Mouse (Mus musculus): ENCODE data around the gene Sympk. TPM values are rescaled to one million over a fixed set of nuclear protein-coding genes. Genes with fewer than 3 reads are reported as not detected.

Sympk gene
- polyA plus RNA-seq, 1 experiment from 2014 or later, result 26.3 TPM

DNA sequence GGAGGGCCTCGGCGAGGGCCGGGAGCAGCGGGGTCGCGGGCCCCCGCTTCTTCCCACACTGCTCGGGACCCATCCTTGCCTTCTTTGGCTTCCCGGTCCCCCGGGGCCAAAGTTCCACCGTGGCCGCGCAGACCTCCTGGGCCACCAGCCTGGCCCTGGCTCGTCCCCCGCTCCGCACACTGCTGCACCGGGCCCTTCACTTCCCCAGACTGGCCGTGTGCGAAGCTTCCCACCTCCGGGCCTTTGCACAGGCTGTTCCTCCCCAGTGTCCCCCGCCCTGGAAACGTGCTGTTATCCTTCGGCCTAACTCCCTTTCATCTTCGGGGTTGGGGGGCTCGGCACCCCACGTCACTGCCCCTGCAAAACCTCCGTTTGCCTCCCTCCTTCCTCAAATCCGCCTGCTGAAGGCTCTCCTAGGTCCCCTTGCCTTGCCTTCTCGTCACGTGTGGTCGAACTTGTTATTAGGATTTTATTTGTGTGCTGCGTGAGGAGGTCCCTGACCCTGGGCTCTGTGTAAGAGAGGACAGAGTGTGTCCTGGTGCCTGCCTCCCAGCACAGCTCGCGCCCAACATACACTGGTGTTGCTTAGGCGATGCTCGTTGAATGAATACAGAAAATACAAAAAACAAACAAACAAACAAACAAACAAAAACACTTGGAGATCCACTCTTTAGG, 541 bp downstream of the Sympk start:
- ATAC-seq (replicated peaks; ENCODE audit: low FRiP score) (peak; percentile 60), DNase-seq (ENCODE audit: low spot score) (no peak)
- Histone ChIP-seq H3K36me3 (ENCODE audit: control insufficient read depth, insufficient read depth, low read length) (peaks cover 11% of the 10 kb centered on the region), H3K9me3 (ENCODE audit: control insufficient read depth, low read length) (no peaks in the 10 kb centered on the region), H3K4me3 (ENCODE audit: low read depth, low read length) (peak overlapping the region; percentile 98), H3K9ac (ENCODE audit: low read depth, low read length) (peak overlapping the region; percentile 95), H3K4me2 (peak overlapping the region; percentile 96), H3K27ac (ENCODE audit: low read depth, low read length) (peak overlapping the region; percentile 62; the same call in 1 of the 2 replicates), H3K27me3 (replicated peaks; ENCODE audit: control insufficient read depth, insufficient read depth, low read length) (peaks cover 34% of the 10 kb centered on the region), H3K4me1 (replicated peaks; ENCODE audit: control insufficient read depth, insufficient read depth, low read length) (peaks cover 22% of the 10 kb centered on the region)
- WGBS, result 2% methylated on average over 36 of the region's 36 CpGs

DNA sequence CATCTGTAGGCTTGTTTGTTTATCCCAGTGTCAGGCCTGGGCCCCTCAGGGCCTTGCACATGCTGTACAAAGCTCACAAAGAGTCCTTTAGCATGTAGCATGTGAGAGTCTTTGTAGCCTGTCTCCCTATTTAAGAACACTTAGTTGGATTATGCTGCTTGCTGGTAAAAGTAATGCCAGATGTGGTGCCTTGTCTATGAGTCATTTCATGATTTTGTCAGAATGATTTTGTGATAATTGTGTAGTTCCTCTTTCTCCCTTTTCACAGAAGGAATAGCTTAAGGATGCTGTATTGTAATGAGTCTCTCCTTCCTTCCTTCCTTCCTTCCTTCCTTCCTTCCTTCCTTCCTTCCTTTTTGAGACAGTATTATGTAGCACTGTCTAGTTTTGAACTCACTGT, 3.9 kb downstream of the Sympk start:
- no peak overlapping the region for H3K4me3 ChIP-seq (ENCODE audit: low read depth, low read length)
- ATAC-seq (replicated peaks; ENCODE audit: low FRiP score) (no peak), DNase-seq (ENCODE audit: low spot score) (no peak)
- no peak overlapping the region for H3K9ac ChIP-seq (ENCODE audit: low read depth, low read length)
- H3K4me1 ChIP-seq (replicated peaks; ENCODE audit: control insufficient read depth, insufficient read depth, low read length), result peaks cover 22% of the 10 kb centered on the region
- no peaks in the 10 kb centered on the region for H3K9me3 ChIP-seq (ENCODE audit: control insufficient read depth, low read length)
- H3K27ac ChIP-seq (ENCODE audit: low read depth, low read length), result no peak overlapping the region
- no peak overlapping the region for H3K4me2 ChIP-seq
- H3K36me3 ChIP-seq (ENCODE audit: control insufficient read depth, insufficient read depth, low read length), result peaks cover 34% of the 10 kb centered on the region
- H3K27me3 ChIP-seq (replicated peaks; ENCODE audit: control insufficient read depth, insufficient read depth, low read length), result peaks cover 7% of the 10 kb centered on the region

DNA sequence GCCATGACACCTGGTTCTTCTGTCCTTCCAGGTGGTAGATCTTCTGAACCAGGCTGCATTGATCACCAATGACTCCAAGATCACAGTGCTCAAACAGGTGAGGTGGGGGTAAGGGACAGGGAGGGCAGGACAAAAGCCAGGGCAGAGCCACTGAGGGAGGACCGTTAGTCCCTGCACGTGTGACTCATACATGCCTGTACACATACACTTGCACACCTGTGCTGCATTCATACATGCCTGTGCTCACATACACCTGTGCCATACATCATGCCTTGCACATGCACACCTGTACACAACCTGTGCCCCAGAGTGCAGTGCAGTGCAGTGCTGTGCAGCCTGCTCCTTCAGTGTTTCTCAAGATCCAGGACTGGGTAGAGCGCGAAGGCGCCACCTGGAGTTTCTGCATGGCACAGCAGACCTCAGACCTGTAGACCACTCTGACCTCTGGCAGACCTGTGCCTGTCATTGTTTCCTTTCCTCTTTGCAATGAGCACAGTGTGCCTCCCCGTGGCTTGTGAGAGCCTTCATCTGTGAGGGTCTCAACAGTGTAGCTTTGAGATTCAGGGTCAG, 5.0 kb downstream of the Sympk start:
- 67% methylated on average over 6 of the region's 6 CpGs for WGBS

DNA sequence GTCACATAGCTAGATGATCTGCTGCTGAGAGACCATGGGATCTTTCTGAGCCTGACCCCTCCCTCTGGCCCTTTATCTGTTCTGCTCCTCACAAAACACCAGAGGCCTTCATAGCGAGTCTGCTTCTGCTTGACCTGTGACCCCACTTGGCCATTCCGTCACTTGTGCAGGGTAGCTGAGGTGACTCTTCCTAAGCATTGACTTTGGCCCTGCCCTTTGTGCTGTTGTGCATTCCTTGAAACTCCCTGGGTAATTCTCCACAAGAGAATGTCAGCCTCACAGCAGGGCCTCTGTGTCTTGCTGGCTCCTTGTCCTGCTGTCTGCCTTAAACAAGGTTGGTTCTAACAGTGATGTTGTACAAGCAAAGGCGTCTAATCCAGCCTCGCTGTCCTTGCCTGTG, 7.5 kb downstream of the Sympk start:
- Histone ChIP-seq H3K4me2 (no peak overlapping the region), H3K4me1 (replicated peaks; ENCODE audit: control insufficient read depth, insufficient read depth, low read length) (peaks cover 3% of the 10 kb centered on the region), H3K9me3 (ENCODE audit: control insufficient read depth, low read length) (no peaks in the 10 kb centered on the region), H3K27ac (ENCODE audit: low read depth, low read length) (no peak overlapping the region), H3K4me3 (ENCODE audit: low read depth, low read length) (no peak overlapping the region), H3K36me3 (ENCODE audit: control insufficient read depth, insufficient read depth, low read length) (peaks cover 61% of the 10 kb centered on the region), H3K9ac (ENCODE audit: low read depth, low read length) (no peak overlapping the region), H3K27me3 (replicated peaks; ENCODE audit: control insufficient read depth, insufficient read depth, low read length) (no peaks in the 10 kb centered on the region)
- DNase-seq (ENCODE audit: low spot score), result no peak
- ATAC-seq (replicated peaks; ENCODE audit: low FRiP score), result no peak
- 84% methylated on average over 4 of the region's 4 CpGs for WGBS

More for the DNA sequence above, 5.0 kb downstream of the Sympk start:
- no peak overlapping the region for H3K9ac ChIP-seq (ENCODE audit: low read depth, low read length)
- H3K36me3 ChIP-seq (ENCODE audit: control insufficient read depth, insufficient read depth, low read length), result peaks cover 41% of the 10 kb centered on the region
- peak; percentile 55 for ATAC-seq (replicated peaks; ENCODE audit: low FRiP score)
- peaks cover 16% of the 10 kb centered on the region for H3K4me1 ChIP-seq (replicated peaks; ENCODE audit: control insufficient read depth, insufficient read depth, low read length)
- H3K27me3 ChIP-seq (replicated peaks; ENCODE audit: control insufficient read depth, insufficient read depth, low read length), result no peaks in the 10 kb centered on the region
- no peak overlapping the region for H3K4me3 ChIP-seq (ENCODE audit: low read depth, low read length)
- DNase-seq (ENCODE audit: low spot score), result no peak
- no peak overlapping the region for H3K4me2 ChIP-seq
- H3K27ac ChIP-seq (ENCODE audit: low read depth, low read length), result no peak overlapping the region
- no peaks in the 10 kb centered on the region for H3K9me3 ChIP-seq (ENCODE audit: control insufficient read depth, low read length)

DNA sequence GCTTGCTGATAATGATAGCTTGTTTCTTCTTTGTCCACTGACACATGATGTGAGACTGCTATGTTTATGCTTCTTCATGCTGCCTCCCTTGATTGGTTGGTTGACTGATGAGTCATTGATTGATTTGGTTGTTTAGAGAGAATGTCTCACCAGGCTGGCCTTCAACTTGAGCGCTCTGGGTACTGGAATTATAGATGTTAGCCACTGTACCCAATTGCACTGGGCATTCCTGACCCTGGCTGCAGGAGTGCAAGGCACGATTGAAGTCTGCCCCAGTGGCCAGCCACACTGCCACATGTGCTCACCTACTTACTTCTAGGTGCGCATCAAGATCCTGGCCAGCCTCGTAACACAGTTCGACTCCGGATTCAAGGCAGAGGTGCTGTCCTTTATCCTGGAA, 20.4 kb downstream of the Sympk start:
- H3K9me3 ChIP-seq (ENCODE audit: control insufficient read depth, low read length), result no peaks in the 10 kb centered on the region
- no peak for DNase-seq (ENCODE audit: low spot score)
- H3K27me3 ChIP-seq (replicated peaks; ENCODE audit: control insufficient read depth, insufficient read depth, low read length), result no peaks in the 10 kb centered on the region
- no peaks in the 10 kb centered on the region for H3K4me1 ChIP-seq (replicated peaks; ENCODE audit: control insufficient read depth, insufficient read depth, low read length)
- WGBS, result 96% methylated on average over 6 of the region's 6 CpGs
- no peak overlapping the region for H3K27ac ChIP-seq (ENCODE audit: low read depth, low read length)
- no peak for ATAC-seq (replicated peaks; ENCODE audit: low FRiP score)
- H3K36me3 ChIP-seq (ENCODE audit: control insufficient read depth, insufficient read depth, low read length), result peaks cover 90% of the 10 kb centered on the region
- H3K4me3 ChIP-seq (ENCODE audit: low read depth, low read length), result no peak overlapping the region
- H3K9ac ChIP-seq (ENCODE audit: low read depth, low read length), result no peak overlapping the region
- H3K4me2 ChIP-seq, result no peak overlapping the region

DNA sequence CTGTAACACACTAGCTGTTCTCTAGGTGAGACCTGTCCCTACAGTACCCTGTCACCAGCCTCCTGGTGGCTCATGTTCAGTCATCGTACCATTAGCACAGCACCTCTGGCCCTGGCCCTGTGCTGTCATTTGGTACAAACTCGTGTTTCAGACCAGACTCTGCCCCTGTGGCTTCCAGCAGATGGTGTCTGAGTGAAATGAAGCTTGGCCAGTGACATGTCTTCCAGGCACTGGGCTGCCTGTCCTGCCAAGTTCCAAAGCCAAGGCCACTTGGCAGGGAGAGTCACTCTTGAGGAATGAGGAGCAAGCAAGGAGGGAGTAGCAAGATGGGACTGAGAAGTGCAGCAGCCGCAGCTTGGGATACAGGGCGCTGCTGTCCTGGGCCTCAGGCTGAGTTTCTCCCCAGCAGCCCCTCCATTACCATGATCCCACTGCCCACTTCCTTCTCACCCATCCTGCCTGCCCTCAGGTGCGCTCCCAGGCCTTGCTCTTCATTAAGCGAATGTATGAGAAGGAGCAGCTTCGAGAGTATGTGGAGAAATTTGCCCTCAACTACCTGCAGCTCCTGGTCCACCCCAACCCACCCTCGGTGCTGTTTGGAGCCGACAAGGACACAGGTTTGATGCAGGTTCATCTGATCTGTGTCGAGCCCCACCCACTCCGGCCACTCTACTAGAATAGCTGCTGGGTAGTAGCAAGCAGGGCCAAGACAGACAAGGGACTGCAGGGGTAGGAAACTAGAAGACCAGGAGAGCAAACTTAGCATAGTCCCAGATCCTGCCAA, 22.3 kb downstream of the Sympk start:
- H3K4me1 ChIP-seq (replicated peaks; ENCODE audit: control insufficient read depth, insufficient read depth, low read length), result no peaks in the 10 kb centered on the region
- H3K4me3 ChIP-seq (ENCODE audit: low read depth, low read length), result no peak overlapping the region
- no peaks in the 10 kb centered on the region for H3K9me3 ChIP-seq (ENCODE audit: control insufficient read depth, low read length)
- ATAC-seq (replicated peaks; ENCODE audit: low FRiP score), result peak; percentile 22; the same call in 1 of the 2 replicates
- no peaks in the 10 kb centered on the region for H3K27me3 ChIP-seq (replicated peaks; ENCODE audit: control insufficient read depth, insufficient read depth, low read length)
- peaks cover 86% of the 10 kb centered on the region for H3K36me3 ChIP-seq (ENCODE audit: control insufficient read depth, insufficient read depth, low read length)
- no peak overlapping the region for H3K9ac ChIP-seq (ENCODE audit: low read depth, low read length)
- WGBS, result 88% methylated on average over 11 of the region's 11 CpGs
- no peak overlapping the region for H3K27ac ChIP-seq (ENCODE audit: low read depth, low read length)
- no peak overlapping the region for H3K4me2 ChIP-seq
- DNase-seq (ENCODE audit: low spot score), result no peak

DNA sequence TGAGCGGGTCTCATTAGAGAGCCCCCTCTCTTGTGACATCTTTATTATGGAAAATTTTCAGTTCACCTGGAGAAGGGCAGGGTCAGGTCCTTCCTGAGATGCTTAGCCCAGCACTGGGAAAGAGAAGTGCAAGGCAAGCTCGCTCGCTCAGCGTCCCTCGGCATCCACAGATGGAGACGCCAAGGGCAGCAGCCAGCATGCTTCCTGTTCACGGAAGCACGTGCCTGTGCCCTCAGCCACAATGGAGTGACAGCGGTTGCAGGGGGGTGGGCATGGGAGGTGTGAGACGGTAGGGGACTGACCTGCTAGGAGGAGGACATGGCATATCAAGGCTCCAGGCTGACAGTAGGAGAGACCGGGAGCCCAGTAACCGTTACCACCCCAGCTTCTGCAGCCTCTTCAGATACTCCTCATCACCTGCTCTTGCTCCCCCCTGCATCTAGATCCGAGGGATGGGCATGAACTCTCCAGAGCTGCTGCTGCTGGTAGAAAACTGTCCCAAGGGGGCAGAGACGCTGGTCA, 23.9 kb downstream of the Sympk start:
- Histone ChIP-seq H3K9ac (ENCODE audit: low read depth, low read length) (no peak overlapping the region), H3K27ac (ENCODE audit: low read depth, low read length) (no peak overlapping the region), H3K9me3 (ENCODE audit: control insufficient read depth, low read length) (no peaks in the 10 kb centered on the region), H3K4me3 (ENCODE audit: low read depth, low read length) (no peak overlapping the region), H3K4me2 (no peak overlapping the region), H3K27me3 (replicated peaks; ENCODE audit: control insufficient read depth, insufficient read depth, low read length) (no peaks in the 10 kb centered on the region), H3K4me1 (replicated peaks; ENCODE audit: control insufficient read depth, insufficient read depth, low read length) (no peaks in the 10 kb centered on the region), H3K36me3 (ENCODE audit: control insufficient read depth, insufficient read depth, low read length) (peaks cover 74% of the 10 kb centered on the region)
- DNase-seq (ENCODE audit: low spot score), result no peak
- 83% methylated on average over 14 of the region's 14 CpGs for WGBS
- ATAC-seq (replicated peaks; ENCODE audit: low FRiP score), result no peak

DNA sequence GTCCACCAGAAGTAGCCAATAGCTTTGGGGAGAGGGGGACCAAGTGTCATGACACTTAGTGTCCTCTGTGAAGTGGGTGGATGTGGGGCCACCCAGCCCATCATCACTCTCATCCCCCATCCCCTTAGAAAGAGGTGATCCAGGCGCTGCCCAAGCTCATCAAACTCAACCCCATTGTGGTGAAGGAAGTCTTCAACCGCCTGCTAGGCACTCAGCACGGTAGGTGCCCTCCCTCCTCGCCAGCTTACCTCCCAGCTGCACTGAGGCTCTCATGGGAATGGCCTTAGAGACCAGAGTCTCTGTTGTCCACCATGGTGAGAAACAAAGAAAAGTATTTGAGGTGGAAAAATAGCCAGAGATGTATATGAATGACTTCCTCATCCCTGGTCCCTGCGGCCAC, 25.1 kb downstream of the Sympk start:
- H3K9me3 ChIP-seq (ENCODE audit: control insufficient read depth, low read length), result no peaks in the 10 kb centered on the region
- H3K27ac ChIP-seq (ENCODE audit: low read depth, low read length), result no peak overlapping the region
- no peak overlapping the region for H3K4me2 ChIP-seq
- no peak for DNase-seq (ENCODE audit: low spot score)
- H3K27me3 ChIP-seq (replicated peaks; ENCODE audit: control insufficient read depth, insufficient read depth, low read length), result no peaks in the 10 kb centered on the region
- H3K9ac ChIP-seq (ENCODE audit: low read depth, low read length), result no peak overlapping the region
- WGBS, result 86% methylated on average over 5 of the region's 5 CpGs
- ATAC-seq (replicated peaks; ENCODE audit: low FRiP score), result no peak
- peaks cover 67% of the 10 kb centered on the region for H3K36me3 ChIP-seq (ENCODE audit: control insufficient read depth, insufficient read depth, low read length)
- H3K4me3 ChIP-seq (ENCODE audit: low read depth, low read length), result no peak overlapping the region
- H3K4me1 ChIP-seq (replicated peaks; ENCODE audit: control insufficient read depth, insufficient read depth, low read length), result no peaks in the 10 kb centered on the region

Measured in liver, embryonic 11.5 days (tissue).